Mouse (Mus musculus): ENCODE data around the gene Avpi1. TPM values are rescaled to one million over a fixed set of nuclear protein-coding genes. Genes with fewer than 3 reads are reported as not detected.

Gene Avpi1
- total RNA-seq, 2 experiments from 2014 or later: 28.2 to 29.1 TPM

GRCm38 (mm10) chr19:42075051-42075450 is 53.8 kb downstream of the Avpi1 start:
- intact Hi-C loops (cut with DNase I): no loop called here
- no peak for DNase-seq (ENCODE audit: low spot score in 2 of 2)

Other genes starting within 250 kb of the Avpi1 start
- 10 to 100 TPM; 34.5 to 35.5 TPM for gene Rrp12, start 232.9 kb downstream of the Avpi1 start, total RNA-seq (2021)
- 100 to 1,000 TPM; 574 to 598 TPM for gene Pgam1, start 217.1 kb downstream of the Avpi1 start, total RNA-seq (2021)
- 10 to 100 TPM; 28.0 to 28.5 TPM for gene Exosc1, start 195.6 kb downstream of the Avpi1 start, total RNA-seq (2021)
- gene Zdhhc16, start 195.6 kb downstream of the Avpi1 start, total RNA-seq (2021): 10 to 100 TPM; 45.3 to 46.2 TPM
- 10 to 100 TPM; 23.7 to 27.0 TPM for gene Mms19, start 147.9 kb downstream of the Avpi1 start, total RNA-seq (2021)
- gene Ubtd1, start 147.3 kb downstream of the Avpi1 start, total RNA-seq (2021): 10 to 100 TPM; 10.7 to 13.6 TPM
- gene Ankrd2, start 93.1 kb downstream of the Avpi1 start, total RNA-seq (2021): under 1 TPM in 1 of 2 experiments, not detected in 1; 0.30 TPM
- gene Hoga1, start 83.4 kb downstream of the Avpi1 start, total RNA-seq (2021): 1 to 10 TPM; 3.1 to 5.0 TPM
- under 1 TPM; 0.53 to 0.55 TPM for gene 4933411K16Rik, start 76.8 kb downstream of the Avpi1 start, total RNA-seq (2021)
- 10 to 100 TPM; 67.3 to 70.9 TPM for gene Morn4, start 42.7 kb downstream of the Avpi1 start, total RNA-seq (2021)
- 10 to 100 TPM; 61.0 to 63.1 TPM for gene Pi4k2a, start 38.6 kb downstream of the Avpi1 start, total RNA-seq (2021)
- 1 to 10 TPM; 9.8 to 9.9 TPM for gene Marveld1, start 18.3 kb upstream of the Avpi1 start, total RNA-seq (2021)
- 10 to 100 TPM; 84.6 to 95.8 TPM for gene Zfyve27, start 34.9 kb upstream of the Avpi1 start, total RNA-seq (2021)
- gene Sfrp5, start 73.2 kb upstream of the Avpi1 start, total RNA-seq (2021): 1 to 10 TPM in 1 of 2 experiments, under 1 TPM in 1; 0.62 to 1.3 TPM
- gene Golga7b, start 118.5 kb upstream of the Avpi1 start, total RNA-seq (2021): 100 to 1,000 TPM; 130 to 140 TPM

Measured in left cerebral cortex, postnatal 25 days (tissue).